Mouse (Mus musculus) embryonic fibroblast, embryonic 13.5 days (primary cell): Measurements from ENCODE around the gene Cage1. TPM values are rescaled to one million over a fixed set of nuclear protein-coding genes. Genes with fewer than 3 reads are reported as not detected.

Experiments
- H3K27ac ChIP-seq: 2 replicates; pipeline ENCODE4 v1.5.1; 2012; ENCODE audit warnings: low read length, control low read depth, inconsistent platforms; ENCODE audit not compliant: insufficient read depth
- H3K4me1 ChIP-seq: 2 replicates; pipeline ENCODE4 v1.6.1; 2011; ENCODE audit warnings: low read length; ENCODE audit not compliant: control insufficient read depth, insufficient read depth
- H3K4me3 ChIP-seq: 2 replicates; pipeline ENCODE4 v1.5.1; 2011; ENCODE audit warnings: mild to moderate bottlenecking, control low read depth, low read length; ENCODE audit not compliant: insufficient read depth
- CTCF ChIP-seq: IDR thresholded peaks from 2 replicates; pipeline ENCODE4 v1.5.1; 2011; ENCODE audit warnings: mild to moderate bottlenecking, control low read depth, low read length, moderate library complexity, borderline replicate concordance; ENCODE audit not compliant: insufficient read depth
- POLR2A ChIP-seq: IDR thresholded peaks from 2 replicates; pipeline ENCODE4 v1.6.1; 2011; ENCODE audit warnings: low read depth, mild to moderate bottlenecking, control low read depth, low read length, moderate library complexity
- polyA plus RNA-seq: library from polyadenylated mRNA; stranded (reverse); fragments of >200 nt; gene quantifications from 2 replicates; pipeline ENCODE4 v1.2.4, GENCODE M21; 2011; ENCODE audit warnings: low read depth; ENCODE audit not compliant: missing spikeins, insufficient read length

Cage1 gene
- polyA plus RNA-seq, 1 experiment: 1.4 TPM

DNA sequence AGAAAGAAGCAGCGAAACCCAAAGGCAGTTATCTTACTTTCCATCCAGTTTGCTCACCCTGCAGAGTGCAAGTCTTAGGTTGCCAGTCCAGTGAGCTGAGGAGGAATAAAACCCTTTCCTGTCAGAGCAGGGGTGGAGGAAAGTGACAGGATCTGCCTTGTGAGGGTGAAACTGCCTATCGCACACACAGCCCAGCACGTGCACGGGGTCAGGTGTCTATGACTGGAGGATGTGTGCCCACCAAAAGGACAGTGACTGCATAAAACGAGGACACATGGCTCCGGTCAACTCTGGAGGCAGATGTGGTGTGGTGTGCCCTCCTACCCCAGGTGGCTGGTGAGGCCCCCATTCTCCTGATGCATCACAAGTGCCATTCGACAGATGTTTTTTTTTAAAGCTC lies 76.9 kb downstream of the Cage1 start:
- peaks cover 5% of the 10 kb centered on the region; the same call in 1 of the 2 replicates for H3K4me1 ChIP-seq
- TF ChIP-seq CTCF (no peak), POLR2A (no peak)
- H3K27ac ChIP-seq: no peak overlapping the region
- H3K4me3 ChIP-seq: no peak overlapping the region

DNA sequence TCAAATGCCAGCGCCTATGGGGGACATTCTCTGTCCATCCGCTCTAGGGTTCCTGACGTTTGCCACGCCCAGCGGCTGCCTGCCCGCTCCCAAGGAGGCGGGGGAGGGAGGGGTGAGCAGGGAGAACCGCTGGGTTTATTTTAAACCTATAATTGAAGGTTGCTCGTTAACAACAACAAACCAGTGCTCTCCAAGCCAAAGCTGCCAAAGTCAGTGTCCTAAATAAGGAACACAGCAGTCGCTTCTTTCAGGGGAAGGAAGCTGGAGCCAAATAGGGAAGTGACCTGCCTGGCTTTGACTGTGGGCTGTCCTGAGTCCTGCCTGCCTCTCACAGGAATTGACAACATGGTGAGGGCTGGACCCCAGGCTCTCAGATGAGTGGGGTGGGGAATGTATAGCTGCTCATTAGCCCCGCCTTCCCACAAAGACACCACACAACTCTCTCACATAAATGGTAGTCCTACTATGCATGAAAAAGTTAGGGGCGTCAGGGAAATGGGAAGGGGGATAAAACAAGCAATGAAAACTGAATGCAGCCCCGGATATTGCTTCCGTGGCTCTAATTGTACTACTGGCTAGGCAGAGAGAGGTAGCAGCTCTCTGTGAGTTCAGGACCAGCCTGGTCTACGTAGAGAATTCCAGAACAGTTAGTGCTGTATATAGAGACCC lies 77.5 kb downstream of the Cage1 start:
- H3K27ac ChIP-seq: no peak overlapping the region
- peaks cover 5% of the 10 kb centered on the region; the same call in 1 of the 2 replicates for H3K4me1 ChIP-seq
- TF ChIP-seq POLR2A: no peak
- TF ChIP-seq CTCF: no peak
- H3K4me3 ChIP-seq: no peak overlapping the region

DNA sequence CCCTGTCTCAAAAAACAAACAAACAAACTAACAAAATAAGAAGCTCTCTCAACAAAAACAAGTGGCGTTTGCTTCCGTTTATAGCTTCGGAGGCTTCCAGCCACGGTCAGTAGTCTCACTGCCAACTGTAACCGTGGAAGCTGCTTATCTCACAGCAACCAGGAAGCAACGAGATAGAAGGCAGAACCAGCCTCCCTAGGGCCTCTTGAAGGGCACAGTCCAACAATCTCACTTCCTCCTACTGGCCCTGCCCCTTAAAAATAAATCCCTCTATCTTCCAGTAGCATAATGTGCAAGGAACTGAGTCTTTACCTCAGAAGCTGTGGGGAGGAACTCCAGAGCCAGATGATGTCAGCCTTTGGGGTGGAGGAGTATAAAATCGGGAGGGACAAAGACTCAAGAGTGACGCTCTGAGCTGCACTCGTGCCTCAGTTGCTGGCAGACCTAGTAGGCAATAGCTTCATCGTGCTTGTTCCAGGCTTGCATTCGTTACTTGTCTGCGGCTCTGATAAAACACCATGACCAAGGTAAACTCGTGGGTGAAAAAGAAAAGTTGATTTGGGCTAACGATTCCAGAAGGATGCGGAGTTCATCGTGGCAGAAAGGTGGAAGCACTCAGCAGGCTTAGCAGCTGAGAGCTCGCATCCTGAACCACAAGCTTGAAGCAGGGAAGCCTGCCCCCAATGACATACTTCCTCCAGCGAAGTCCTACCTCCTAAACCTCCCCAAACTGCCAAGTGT lies 78.2 kb downstream of the Cage1 start:
- no peaks in the 10 kb centered on the region for H3K4me1 ChIP-seq
- H3K4me3 ChIP-seq: no peak overlapping the region
- TF ChIP-seq CTCF (no peak), POLR2A (no peak)
- H3K27ac ChIP-seq: no peak overlapping the region

Other genes with a start within 250 kb of the Cage1 start
- 280 and 311 TPM in 2 replicates for gene Ssr1, start 42.9 kb downstream of the Cage1 start, polyA plus RNA-seq
- gene Riok1, start 74 bp downstream of the Cage1 start, polyA plus RNA-seq: 48.6 and 56.8 TPM in 2 replicates
- gene Dsp, start 114.2 kb upstream of the Cage1 start, polyA plus RNA-seq: 1.0 and 1.1 TPM in 2 replicates
- 29.8 and 31.8 TPM in 2 replicates for gene Snrnp48, start 167.9 kb upstream of the Cage1 start, polyA plus RNA-seq